Mouse (Mus musculus): ENCODE data around the gene Olfr821. TPM values are rescaled to one million over a fixed set of nuclear protein-coding genes. Genes with fewer than 3 reads are reported as not detected.
"Not testable (repeated sequence)": the region's sequence is repeated elsewhere in the genome, so short reads cannot be mapped to it uniquely, and the experiment has no call there.

The Olfr821 gene
- polyA plus RNA-seq (2014; fragmentation: Nextera tagmentation; extraction: Ambion mirVana): not detected in 2 replicates

GRCm38 (mm10) chr10:130030048-130030447 lies at the start of gene Olfr821:
Gene Olfr821, plus strand, starts transcription at chr10:130030348.
- H3K36me3 ChIP-seq (ENCODE audit: control insufficient read depth, insufficient read depth, low read length): no peaks in the 10 kb centered on the region
- H3K27ac ChIP-seq (ENCODE audit: low read depth, low read length): no peak within 1 kb of the TSS
- no peak for DNase-seq (ENCODE audit: low spot score, missing footprints)
- no peaks in the 10 kb centered on the region for H3K4me1 ChIP-seq (ENCODE audit: control insufficient read depth, insufficient read depth, low read length)
- no peak within 1 kb of the TSS for H3K4me3 ChIP-seq (ENCODE audit: low read depth, low read length)
- ATAC-seq (ENCODE audit: low FRiP score): no peak
- no peaks in the 10 kb centered on the region for H3K27me3 ChIP-seq (ENCODE audit: control insufficient read depth, insufficient read depth, low read length)
- no peaks in the 10 kb centered on the region for H3K9me3 ChIP-seq (ENCODE audit: control insufficient read depth, low read length)
- H3K4me2 ChIP-seq: no peak within 1 kb of the TSS
- no peak within 1 kb of the TSS for H3K9ac ChIP-seq (ENCODE audit: low read length)

- H3K9ac ChIP-seq (ENCODE audit: low read length); H3K4me2 ChIP-seq; H3K4me1 ChIP-seq (ENCODE audit: control insufficient read depth, insufficient read depth, low read length); H3K36me3 ChIP-seq (ENCODE audit: control insufficient read depth, insufficient read depth, low read length); H3K27ac ChIP-seq (ENCODE audit: low read depth, low read length); DNase-seq (ENCODE audit: low spot score, missing footprints); H3K4me3 ChIP-seq (ENCODE audit: low read depth, low read length); H3K9me3 ChIP-seq (ENCODE audit: control insufficient read depth, low read length); H3K27me3 ChIP-seq (ENCODE audit: control insufficient read depth, insufficient read depth, low read length): not testable (repeated sequence)
- peak; percentile 85 for ATAC-seq (ENCODE audit: low FRiP score)
- no CpG with 5 or more reads among the region's 3 CpGs for WGBS
These were observed 48.3 kb upstream of the Olfr821 start for GRCm38 (mm10) chr10:129981867-129982266.

- no CpG with 5 or more reads among the region's 1 CpGs for WGBS
- H3K27ac ChIP-seq (ENCODE audit: low read depth, low read length); H3K9ac ChIP-seq (ENCODE audit: low read length); H3K4me2 ChIP-seq; H3K36me3 ChIP-seq (ENCODE audit: control insufficient read depth, insufficient read depth, low read length); DNase-seq (ENCODE audit: low spot score, missing footprints); ATAC-seq (ENCODE audit: low FRiP score); H3K4me3 ChIP-seq (ENCODE audit: low read depth, low read length); H3K9me3 ChIP-seq (ENCODE audit: control insufficient read depth, low read length); H3K4me1 ChIP-seq (ENCODE audit: control insufficient read depth, insufficient read depth, low read length); H3K27me3 ChIP-seq (ENCODE audit: control insufficient read depth, insufficient read depth, low read length): not testable (repeated sequence)
These were observed 45.2 kb upstream of the Olfr821 start, which contains the start of gene Gm10310 for GRCm38 (mm10) chr10:129984962-129985361. Gene Gm10310, minus strand, starts transcription at chr10:129985062.

- not testable (repeated sequence) for H3K27ac ChIP-seq (ENCODE audit: low read depth, low read length); DNase-seq (ENCODE audit: low spot score, missing footprints); H3K9me3 ChIP-seq (ENCODE audit: control insufficient read depth, low read length); H3K9ac ChIP-seq (ENCODE audit: low read length); H3K4me1 ChIP-seq (ENCODE audit: control insufficient read depth, insufficient read depth, low read length); H3K4me2 ChIP-seq; ATAC-seq (ENCODE audit: low FRiP score); H3K4me3 ChIP-seq (ENCODE audit: low read depth, low read length); H3K36me3 ChIP-seq (ENCODE audit: control insufficient read depth, insufficient read depth, low read length); H3K27me3 ChIP-seq (ENCODE audit: control insufficient read depth, insufficient read depth, low read length)
- 89% methylated on average over 4 of the region's 4 CpGs for WGBS
These were observed 26.0 kb upstream of the Olfr821 start for GRCm38 (mm10) chr10:130004104-130004503.

GRCm38 (mm10) chr10:130005366-130005765 lies 24.8 kb upstream of the Olfr821 start:
- not testable (repeated sequence) for H3K27me3 ChIP-seq (ENCODE audit: control insufficient read depth, insufficient read depth, low read length); DNase-seq (ENCODE audit: low spot score, missing footprints); H3K4me3 ChIP-seq (ENCODE audit: low read depth, low read length); H3K9me3 ChIP-seq (ENCODE audit: control insufficient read depth, low read length); ATAC-seq (ENCODE audit: low FRiP score); H3K4me2 ChIP-seq; H3K27ac ChIP-seq (ENCODE audit: low read depth, low read length); H3K9ac ChIP-seq (ENCODE audit: low read length); H3K4me1 ChIP-seq (ENCODE audit: control insufficient read depth, insufficient read depth, low read length); H3K36me3 ChIP-seq (ENCODE audit: control insufficient read depth, insufficient read depth, low read length)
- 86% methylated on average over 4 of the region's 4 CpGs for WGBS

GRCm38 (mm10) chr10:130012321-130012720 lies 17.8 kb upstream of the Olfr821 start, which contains the start of gene Olfr820:
Gene Olfr820, plus strand, starts transcription at chr10:130012621.
- Histone ChIP-seq H3K27me3 (ENCODE audit: control insufficient read depth, insufficient read depth, low read length) (no peaks in the 10 kb centered on the region), H3K4me1 (ENCODE audit: control insufficient read depth, insufficient read depth, low read length) (no peaks in the 10 kb centered on the region), H3K36me3 (ENCODE audit: control insufficient read depth, insufficient read depth, low read length) (no peaks in the 10 kb centered on the region), H3K27ac (ENCODE audit: low read depth, low read length) (no peak within 1 kb of the TSS), H3K9me3 (ENCODE audit: control insufficient read depth, low read length) (no peaks in the 10 kb centered on the region), H3K4me3 (ENCODE audit: low read depth, low read length) (no peak within 1 kb of the TSS), H3K9ac (ENCODE audit: low read length) (no peak within 1 kb of the TSS), H3K4me2 (no peak within 1 kb of the TSS)
- no peak for ATAC-seq (ENCODE audit: low FRiP score)
- DNase-seq (ENCODE audit: low spot score, missing footprints): no peak

GRCm38 (mm10) chr10:130037096-130037495 lies 6.9 kb downstream of the Olfr821 start:
- Histone ChIP-seq H3K9me3 (ENCODE audit: control insufficient read depth, low read length) (no peaks in the 10 kb centered on the region), H3K4me2 (no peak overlapping the region), H3K36me3 (ENCODE audit: control insufficient read depth, insufficient read depth, low read length) (no peaks in the 10 kb centered on the region), H3K4me1 (ENCODE audit: control insufficient read depth, insufficient read depth, low read length) (no peaks in the 10 kb centered on the region), H3K4me3 (ENCODE audit: low read depth, low read length) (no peak overlapping the region), H3K9ac (ENCODE audit: low read length) (no peak overlapping the region), H3K27ac (ENCODE audit: low read depth, low read length) (no peak overlapping the region), H3K27me3 (ENCODE audit: control insufficient read depth, insufficient read depth, low read length) (no peaks in the 10 kb centered on the region)
- ATAC-seq (ENCODE audit: low FRiP score): no peak; the same call in 1 of the 2 replicates
- DNase-seq (ENCODE audit: low spot score, missing footprints): no peak
- 70% methylated on average over 6 of the region's 6 CpGs for WGBS

- Histone ChIP-seq H3K36me3 (ENCODE audit: control insufficient read depth, insufficient read depth, low read length) (no peaks in the 10 kb centered on the region), H3K4me2 (no peak within 1 kb of the TSS), H3K4me1 (ENCODE audit: control insufficient read depth, insufficient read depth, low read length) (no peaks in the 10 kb centered on the region), H3K27me3 (ENCODE audit: control insufficient read depth, insufficient read depth, low read length) (no peaks in the 10 kb centered on the region), H3K9ac (ENCODE audit: low read length) (no peak within 1 kb of the TSS), H3K4me3 (ENCODE audit: low read depth, low read length) (no peak within 1 kb of the TSS), H3K27ac (ENCODE audit: low read depth, low read length) (no peak within 1 kb of the TSS), H3K9me3 (ENCODE audit: control insufficient read depth, low read length) (no peaks in the 10 kb centered on the region)
- ATAC-seq (ENCODE audit: low FRiP score) (no peak), DNase-seq (ENCODE audit: low spot score, missing footprints) (no peak)
These were observed 40.8 kb downstream of the Olfr821 start, which contains the start of gene Olfr822 for GRCm38 (mm10) chr10:130070910-130071309. Gene Olfr822, plus strand, starts transcription at chr10:130071210.
